Mouse (Mus musculus): ENCODE data around the gene Socs7. TPM values are rescaled to one million over a fixed set of nuclear protein-coding genes. Genes with fewer than 3 reads are reported as not detected.
"Not testable (repeated sequence)": the region's sequence is repeated elsewhere in the genome, so short reads cannot be mapped to it uniquely, and the experiment has no call there.

Socs7 gene
- polyA plus RNA-seq, 1 experiment = not detected

DNA sequence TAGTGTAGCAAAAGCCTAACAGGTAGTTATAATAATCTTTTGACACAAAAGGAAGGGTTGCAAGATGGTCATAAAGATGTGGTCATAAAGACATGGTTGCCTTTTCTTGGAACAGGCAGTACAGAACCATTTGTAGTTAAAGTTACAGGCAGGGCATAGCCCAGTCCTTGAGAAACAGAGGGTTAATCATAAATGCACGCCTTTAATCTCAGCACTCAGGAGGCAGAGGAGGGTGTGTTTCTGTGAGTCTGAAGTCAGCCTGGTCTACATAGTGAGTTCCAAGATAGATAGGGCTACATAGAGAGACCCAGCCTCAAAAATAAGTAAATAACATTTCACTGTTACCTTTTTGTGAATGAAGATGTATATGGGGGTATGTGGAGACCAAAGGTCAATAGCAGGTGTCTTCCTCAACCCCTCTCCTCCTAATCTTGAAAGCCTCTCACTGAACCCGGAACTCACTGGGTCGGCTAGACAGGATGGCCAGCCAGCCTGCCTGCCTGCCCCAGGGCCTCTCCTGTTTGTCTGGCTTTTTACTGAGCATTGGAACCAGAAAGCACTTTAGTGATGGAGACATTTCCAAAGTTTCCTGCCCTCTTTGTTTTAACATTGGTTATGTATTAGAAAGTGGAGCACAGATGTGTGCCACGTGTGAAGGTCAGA, 9.3 kb upstream of the Socs7 start:
- WGBS = 81% methylated on average over 4 of the region's 4 CpGs
- Histone ChIP-seq H3K4me3 (ENCODE audit: insufficient read depth, low read depth, low read length) (no peak overlapping the region), H3K4me1 (ENCODE audit: control insufficient read depth, insufficient read depth, low read length) (peaks cover 19% of the 10 kb centered on the region), H3K27ac (ENCODE audit: insufficient read depth, low read depth, low read length) (no peak overlapping the region)
- TF ChIP-seq CTCF (IDR thresholded peaks at IDR 0.05; ENCODE audit: insufficient read depth, low read depth, low read length) = no peak
- no peak for TF ChIP-seq POLR2A (IDR thresholded peaks at IDR 0.05; ENCODE audit: insufficient read depth, low read depth, low read length)

- TF ChIP-seq POLR2A (IDR thresholded peaks at IDR 0.05; ENCODE audit: insufficient read depth, low read depth, low read length) = no peak
- no peak for TF ChIP-seq CTCF (IDR thresholded peaks at IDR 0.05; ENCODE audit: insufficient read depth, low read depth, low read length)
- 88% methylated on average over 2 of the region's 2 CpGs for WGBS
- peaks cover 16% of the 10 kb centered on the region for H3K4me1 ChIP-seq (ENCODE audit: control insufficient read depth, insufficient read depth, low read length)
- H3K27ac ChIP-seq (ENCODE audit: insufficient read depth, low read depth, low read length) = no peak overlapping the region
- no peak overlapping the region for H3K4me3 ChIP-seq (ENCODE audit: insufficient read depth, low read depth, low read length)
Measured at GRCm38 (mm10) chr11:97354646-97355045, 7.7 kb upstream of the Socs7 start.

GRCm38 (mm10) chr11:97355247-97355646, 7.1 kb upstream of the Socs7 start:
- 89% methylated on average over 7 of the region's 7 CpGs for WGBS
- TF ChIP-seq CTCF (IDR thresholded peaks at IDR 0.05; ENCODE audit: insufficient read depth, low read depth, low read length) (no peak), POLR2A (IDR thresholded peaks at IDR 0.05; ENCODE audit: insufficient read depth, low read depth, low read length) (no peak)
- no peak overlapping the region for H3K4me3 ChIP-seq (ENCODE audit: insufficient read depth, low read depth, low read length)
- H3K4me1 ChIP-seq (ENCODE audit: control insufficient read depth, insufficient read depth, low read length) = peaks cover 10% of the 10 kb centered on the region
- no peak overlapping the region for H3K27ac ChIP-seq (ENCODE audit: insufficient read depth, low read depth, low read length)

DNA sequence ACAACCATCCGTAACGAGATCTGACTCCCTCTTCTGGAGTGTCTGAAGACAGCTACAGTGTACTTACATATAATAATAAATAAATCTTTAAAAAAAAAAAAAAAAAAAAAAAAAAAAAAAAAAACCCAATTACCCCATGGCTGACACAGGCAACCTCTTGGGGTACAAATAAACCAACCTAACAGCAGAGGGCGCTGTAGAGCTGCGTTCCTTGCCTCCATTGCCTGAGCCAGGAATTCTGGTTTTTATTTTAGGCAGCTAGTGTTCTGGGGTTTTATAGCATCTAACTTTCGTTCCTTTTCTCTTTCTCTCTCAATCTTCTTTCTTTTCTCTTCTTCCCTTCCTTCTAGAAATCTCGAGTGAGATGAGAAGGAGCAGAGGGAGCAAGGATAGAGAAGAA, 4.7 kb upstream of the Socs7 start:
- H3K4me1 ChIP-seq (ENCODE audit: control insufficient read depth, insufficient read depth, low read length); H3K4me3 ChIP-seq (ENCODE audit: insufficient read depth, low read depth, low read length); H3K27ac ChIP-seq (ENCODE audit: insufficient read depth, low read depth, low read length): not testable (repeated sequence)
- WGBS = 17% methylated on average over 5 of the region's 6 CpGs

GRCm38 (mm10) chr11:97362649-97362942, 245 bp downstream of the Socs7 start:
- Histone ChIP-seq H3K27ac (ENCODE audit: insufficient read depth, low read depth, low read length) (peak overlapping the region; percentile 55), H3K4me1 (ENCODE audit: control insufficient read depth, insufficient read depth, low read length) (peaks cover 3% of the 10 kb centered on the region; the same call in 1 of the 2 replicates), H3K4me3 (ENCODE audit: insufficient read depth, low read depth, low read length) (peak overlapping the region; percentile 78)
- 1% methylated on average over 39 of the region's 39 CpGs for WGBS
- no peak for TF ChIP-seq CTCF (IDR thresholded peaks at IDR 0.05; ENCODE audit: insufficient read depth, low read depth, low read length)
- TF ChIP-seq POLR2A (IDR thresholded peaks at IDR 0.05; ENCODE audit: insufficient read depth, low read depth, low read length) = no peak

GRCm38 (mm10) chr11:97362943-97363643, 742 bp downstream of the Socs7 start:
- Histone ChIP-seq H3K4me3 (ENCODE audit: insufficient read depth, low read depth, low read length) (peak overlapping the region; percentile 78), H3K4me1 (ENCODE audit: control insufficient read depth, insufficient read depth, low read length) (peaks cover 3% of the 10 kb centered on the region), H3K27ac (ENCODE audit: insufficient read depth, low read depth, low read length) (peak overlapping the region; percentile 55; the same call in 1 of the 2 replicates)
- TF ChIP-seq CTCF (IDR thresholded peaks at IDR 0.05; ENCODE audit: insufficient read depth, low read depth, low read length) (no peak), POLR2A (IDR thresholded peaks at IDR 0.05; ENCODE audit: insufficient read depth, low read depth, low read length) (no peak)
- 1% methylated on average over 49 of the region's 49 CpGs for WGBS

DNA sequence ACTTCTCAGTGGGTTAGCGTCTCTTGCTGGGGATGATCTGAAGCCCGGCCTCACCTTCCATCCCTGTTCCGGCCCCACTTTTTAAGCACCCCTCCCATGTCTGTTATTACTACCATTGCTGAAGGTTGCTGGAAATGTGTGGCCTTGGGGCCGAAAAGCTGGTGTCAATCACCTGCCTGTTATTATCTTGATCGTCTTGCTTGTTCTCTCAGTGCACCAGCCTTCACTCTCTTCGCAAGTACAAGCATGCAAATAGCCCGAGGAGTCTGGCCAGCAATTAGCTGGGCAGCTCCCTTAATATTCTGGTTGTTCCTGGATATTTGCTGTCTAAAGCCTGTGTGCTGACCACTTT, 1.3 kb downstream of the Socs7 start:
- Histone ChIP-seq H3K4me1 (ENCODE audit: control insufficient read depth, insufficient read depth, low read length) (peaks cover 5% of the 10 kb centered on the region), H3K27ac (ENCODE audit: insufficient read depth, low read depth, low read length) (no peak overlapping the region), H3K4me3 (ENCODE audit: insufficient read depth, low read depth, low read length) (peak overlapping the region; percentile 78)
- TF ChIP-seq CTCF (IDR thresholded peaks at IDR 0.05; ENCODE audit: insufficient read depth, low read depth, low read length) = no peak
- no peak for TF ChIP-seq POLR2A (IDR thresholded peaks at IDR 0.05; ENCODE audit: insufficient read depth, low read depth, low read length)
- 1% methylated on average over 7 of the region's 7 CpGs for WGBS

- no peak overlapping the region for H3K4me3 ChIP-seq (ENCODE audit: insufficient read depth, low read depth, low read length)
- 17% methylated on average over 1 of the region's 1 CpGs for WGBS
- peaks cover 5% of the 10 kb centered on the region for H3K4me1 ChIP-seq (ENCODE audit: control insufficient read depth, insufficient read depth, low read length)
- TF ChIP-seq CTCF (IDR thresholded peaks at IDR 0.05; ENCODE audit: insufficient read depth, low read depth, low read length) (no peak), POLR2A (IDR thresholded peaks at IDR 0.05; ENCODE audit: insufficient read depth, low read depth, low read length) (no peak)
- H3K27ac ChIP-seq (ENCODE audit: insufficient read depth, low read depth, low read length) = no peak overlapping the region
Measured at GRCm38 (mm10) chr11:97365556-97365955, 3.2 kb downstream of the Socs7 start.

DNA sequence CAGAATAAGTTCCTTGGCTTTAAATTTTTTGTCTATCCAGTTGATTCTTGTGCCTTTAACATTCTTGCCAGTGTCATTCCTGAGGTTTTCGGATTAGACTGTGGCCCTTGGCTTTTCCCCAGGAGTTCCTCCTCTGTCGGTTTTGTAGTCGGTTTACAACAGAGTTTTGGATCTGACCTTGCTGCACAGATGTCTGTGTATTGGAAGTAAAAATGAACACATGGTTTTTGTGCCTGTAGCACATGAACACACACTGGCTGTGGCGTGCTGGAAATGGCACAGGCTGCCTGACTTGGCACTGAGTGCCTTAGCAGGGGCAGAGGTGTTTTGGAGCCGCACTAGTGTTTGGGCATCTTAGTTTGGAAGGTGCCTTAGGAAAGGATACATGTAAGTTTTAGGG, 6.2 kb downstream of the Socs7 start:
- Histone ChIP-seq H3K4me1 (ENCODE audit: control insufficient read depth, insufficient read depth, low read length) (peaks cover 8% of the 10 kb centered on the region; the same call in 1 of the 2 replicates), H3K4me3 (ENCODE audit: insufficient read depth, low read depth, low read length) (no peak overlapping the region), H3K27ac (ENCODE audit: insufficient read depth, low read depth, low read length) (no peak overlapping the region)
- WGBS = 54% methylated on average over 5 of the region's 5 CpGs
- no peak for TF ChIP-seq POLR2A (IDR thresholded peaks at IDR 0.05; ENCODE audit: insufficient read depth, low read depth, low read length)
